Mouse (Mus musculus): ENCODE measurements around the gene Adad2. TPM values are rescaled to one million over a fixed set of nuclear protein-coding genes. Genes with fewer than 3 reads are reported as not detected.

Gene Adad2
- polyA plus RNA-seq, 1 experiment from 2014 or later = 0.24 TPM

DNA sequence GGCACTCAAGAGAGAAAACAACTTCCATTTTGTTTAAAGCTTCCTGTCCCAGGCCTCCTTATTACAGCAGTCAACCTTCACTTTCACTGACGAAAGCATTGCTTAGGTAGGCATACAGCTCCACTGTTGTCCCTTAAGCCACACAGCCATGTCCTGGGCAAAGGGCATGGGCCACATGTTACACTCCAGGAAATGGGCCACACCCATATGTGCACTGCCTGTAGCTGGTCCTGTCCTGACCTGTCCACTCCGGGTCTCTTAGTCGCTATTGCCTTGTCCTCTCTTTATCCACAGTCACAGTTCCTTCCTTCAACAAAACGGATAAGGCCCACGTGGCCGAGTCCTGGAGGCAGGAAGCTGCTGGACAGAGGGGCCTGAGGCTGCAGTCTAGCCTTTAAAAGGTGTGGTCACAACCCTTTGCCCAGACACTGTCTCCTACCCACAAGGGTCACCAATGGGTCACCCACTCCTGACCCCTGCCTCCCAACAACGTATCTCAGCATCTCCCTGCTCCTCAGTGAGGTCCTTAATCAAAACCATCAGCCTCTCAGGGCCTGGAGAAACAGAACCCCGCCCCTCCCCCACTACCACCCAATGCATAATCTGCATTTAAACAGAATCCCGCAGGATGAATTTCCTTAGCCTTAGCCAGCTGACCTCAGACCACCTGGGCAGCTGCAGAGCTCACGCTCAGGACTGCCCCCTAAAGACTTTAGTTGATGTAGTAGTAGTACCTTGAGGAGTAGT is 15.2 kb downstream of the Adad2 start:
- 26% methylated on average over 10 of the region's 10 CpGs for WGBS
- H3K27me3 ChIP-seq = peaks cover 4% of the 10 kb centered on the region; the same call in 1 of the 2 replicates

DNA sequence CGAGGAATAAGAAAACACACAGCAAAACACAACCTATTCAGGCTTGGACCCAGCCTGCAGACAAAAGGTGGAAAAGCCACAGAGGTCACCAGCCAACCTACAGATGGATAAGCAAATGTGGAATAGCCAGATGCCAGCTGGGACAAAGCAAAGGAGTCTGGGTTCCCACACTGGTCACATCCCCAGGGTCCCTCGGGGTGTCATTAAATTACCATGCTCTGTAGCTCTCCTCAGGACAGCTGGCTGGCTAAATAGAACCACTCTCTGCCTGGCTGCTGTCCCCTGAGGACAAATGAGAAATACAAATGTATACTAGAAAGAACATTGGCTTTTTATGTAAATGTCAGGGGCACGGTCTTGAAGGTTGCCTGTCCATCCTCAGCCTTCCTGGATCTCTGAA is 18.3 kb downstream of the Adad2 start:
- H3K9ac ChIP-seq = no peak overlapping the region
- H3K4me2 ChIP-seq (replicated peaks) = no peak overlapping the region
- no peaks in the 10 kb centered on the region for H3K36me3 ChIP-seq
- peaks cover 19% of the 10 kb centered on the region for H3K27me3 ChIP-seq
- H3K4me3 ChIP-seq (replicated peaks) = no peak overlapping the region
- H3K27ac ChIP-seq (replicated peaks) = no peak overlapping the region
- WGBS = 15% methylated on average over 3 of the region's 3 CpGs
- ATAC-seq (ENCODE audit: insufficient number of reproducible peaks, low FRiP score, low TSS enrichment, low read depth) = no peak
- H3K9me3 ChIP-seq (replicated peaks) = no peaks in the 10 kb centered on the region
- peaks cover 18% of the 10 kb centered on the region for H3K4me1 ChIP-seq

More for the DNA sequence above, 15.2 kb downstream of the Adad2 start:
- no peak for ATAC-seq (ENCODE audit: insufficient number of reproducible peaks, low FRiP score, low TSS enrichment, low read depth)
- no peak overlapping the region for H3K9ac ChIP-seq
- no peaks in the 10 kb centered on the region for H3K36me3 ChIP-seq
- H3K4me3 ChIP-seq (replicated peaks) = no peak overlapping the region
- H3K27ac ChIP-seq (replicated peaks) = no peak overlapping the region
- no peak overlapping the region for H3K4me2 ChIP-seq (replicated peaks)
- 0 out of 2 replicates have a peak, but pooled peaks cover 5% of the 10 kb centered on the region for H3K4me1 ChIP-seq
- no peaks in the 10 kb centered on the region for H3K9me3 ChIP-seq (replicated peaks)

DNA sequence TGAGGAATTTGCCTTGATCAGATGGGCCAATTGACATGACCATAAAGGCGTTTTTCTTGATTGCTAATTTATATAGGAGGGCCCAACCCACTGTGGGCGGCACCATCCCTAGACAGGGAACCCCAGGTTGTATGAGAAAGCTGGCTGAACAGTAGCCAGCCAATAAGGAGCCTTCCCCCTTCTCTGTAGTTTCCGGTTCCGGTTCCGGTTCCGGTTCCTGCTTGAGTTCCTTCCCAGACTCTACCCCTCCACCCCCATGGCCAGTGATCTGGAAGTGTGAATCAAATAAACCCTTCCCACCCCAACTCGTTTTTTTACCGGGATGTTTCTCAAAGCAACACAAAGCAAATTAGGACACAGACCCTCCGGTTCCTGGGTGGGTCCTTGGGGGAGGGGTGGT is 19.7 kb downstream of the Adad2 start:
- no peak overlapping the region for H3K4me3 ChIP-seq (replicated peaks)
- no peaks in the 10 kb centered on the region for H3K36me3 ChIP-seq
- no peak overlapping the region for H3K9ac ChIP-seq
- peaks cover 19% of the 10 kb centered on the region for H3K27me3 ChIP-seq
- no peak overlapping the region for H3K4me2 ChIP-seq (replicated peaks)
- no peak for ATAC-seq (ENCODE audit: insufficient number of reproducible peaks, low FRiP score, low TSS enrichment, low read depth)
- H3K4me1 ChIP-seq = peaks cover 20% of the 10 kb centered on the region
- H3K27ac ChIP-seq (replicated peaks) = no peak overlapping the region
- WGBS = 85% methylated on average over 9 of the region's 9 CpGs
- H3K9me3 ChIP-seq (replicated peaks) = no peaks in the 10 kb centered on the region

DNA sequence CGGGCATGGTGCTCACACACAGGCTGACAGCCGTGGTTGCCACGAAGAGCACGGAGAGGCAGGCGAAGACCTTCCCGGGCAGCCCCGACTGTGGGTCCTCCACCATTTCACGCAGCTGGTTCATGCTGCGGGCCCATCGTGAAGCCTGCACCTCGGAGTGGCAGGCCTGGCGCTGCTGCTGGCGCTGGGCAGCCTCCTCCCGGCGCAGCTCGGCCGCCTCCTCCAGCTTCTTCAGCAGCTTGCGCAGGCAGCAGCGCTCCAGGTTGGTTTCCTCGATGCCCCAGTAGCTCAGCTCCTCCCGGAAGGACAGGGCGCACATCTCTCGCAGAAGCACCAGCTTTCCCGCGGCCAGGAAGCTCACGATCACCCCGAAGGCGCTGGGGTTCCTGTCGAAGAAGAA is 20.4 kb downstream of the Adad2 start:
- H3K4me2 ChIP-seq (replicated peaks) = no peak overlapping the region

DNA sequence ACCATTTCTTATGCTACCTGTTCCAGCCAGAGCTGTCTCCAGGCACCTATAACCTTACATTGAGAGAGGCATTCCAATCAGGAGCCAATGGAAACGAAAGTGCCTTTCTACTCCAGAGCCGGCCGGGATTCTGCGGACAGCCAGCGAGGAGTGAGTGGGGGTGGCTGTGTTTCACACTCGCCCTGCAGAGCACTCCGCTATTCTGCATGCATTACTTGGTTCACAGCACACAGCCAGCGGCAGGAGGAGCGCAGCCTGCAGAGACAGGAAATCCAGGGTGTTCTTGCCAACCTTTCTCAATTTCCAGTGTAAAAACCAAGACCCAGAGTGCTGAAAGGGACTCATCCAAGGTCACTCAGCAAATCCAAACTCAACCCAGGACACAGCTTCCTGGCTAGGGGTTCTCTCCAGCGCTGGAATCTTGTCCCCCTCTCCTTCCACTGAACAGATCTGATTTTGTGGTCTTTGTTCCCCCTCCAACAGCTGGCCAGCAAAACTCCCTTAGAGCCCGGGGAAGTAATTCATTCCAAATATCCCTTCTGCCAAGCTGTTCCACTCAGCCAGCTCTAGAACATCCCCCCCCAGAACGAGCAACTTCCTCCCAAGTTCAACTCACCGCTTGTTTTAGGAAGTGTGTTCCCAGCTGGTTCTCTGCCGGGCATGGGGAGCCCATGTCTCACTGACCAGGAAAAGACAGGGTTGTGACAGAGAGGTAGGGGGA is 22.2 kb downstream of the Adad2 start:
- Histone ChIP-seq H3K27me3 (peaks cover 19% of the 10 kb centered on the region), H3K27ac (replicated peaks) (peak overlapping the region; percentile 74), H3K9me3 (replicated peaks) (no peaks in the 10 kb centered on the region), H3K9ac (no peak overlapping the region), H3K4me1 (peaks cover 15% of the 10 kb centered on the region), H3K36me3 (no peaks in the 10 kb centered on the region), H3K4me2 (replicated peaks) (peak overlapping the region; percentile 28; the same call in 1 of the 2 replicates), H3K4me3 (replicated peaks) (no peak overlapping the region)
- WGBS = 25% methylated on average over 14 of the region's 14 CpGs
- ATAC-seq (ENCODE audit: insufficient number of reproducible peaks, low FRiP score, low TSS enrichment, low read depth) = no peak

More for the DNA sequence above, 20.4 kb downstream of the Adad2 start:
- WGBS = 46% methylated on average over 29 of the region's 29 CpGs
- Histone ChIP-seq H3K9me3 (replicated peaks) (no peaks in the 10 kb centered on the region), H3K4me3 (replicated peaks) (no peak overlapping the region), H3K36me3 (no peaks in the 10 kb centered on the region), H3K4me1 (peaks cover 16% of the 10 kb centered on the region), H3K27me3 (peaks cover 19% of the 10 kb centered on the region), H3K9ac (no peak overlapping the region), H3K27ac (replicated peaks) (no peak overlapping the region)
- no peak for ATAC-seq (ENCODE audit: insufficient number of reproducible peaks, low FRiP score, low TSS enrichment, low read depth)

DNA sequence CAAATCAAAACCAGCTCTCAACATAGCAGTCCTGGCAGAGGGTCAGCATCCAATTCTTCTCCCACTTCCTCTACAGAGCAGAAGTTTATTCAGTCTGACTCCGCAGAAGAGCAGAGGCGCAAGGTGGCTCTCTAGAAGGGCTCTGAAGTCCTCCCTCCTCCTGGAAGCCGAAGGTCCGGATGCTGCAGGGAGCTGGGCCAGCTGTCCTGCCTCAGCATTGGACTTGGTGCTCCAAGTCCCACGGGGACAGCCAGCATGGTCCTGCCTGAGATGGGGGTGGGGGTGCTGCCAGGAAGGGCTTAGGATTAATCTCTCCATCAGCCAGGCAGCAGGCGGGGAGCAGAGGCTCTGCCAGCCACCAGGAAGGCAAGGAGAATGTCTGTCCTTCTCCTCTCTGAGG is 22.8 kb downstream of the Adad2 start, which contains the start of gene Kcng4:
Kcng4 (minus strand) TSS at position 303 of the 400 bp plus-strand sequence.
- no peaks in the 10 kb centered on the region for H3K36me3 ChIP-seq
- 20% methylated on average over 6 of the region's 6 CpGs for whole genome bisulfite sequencing
- peaks cover 15% of the 10 kb centered on the region for H3K4me1 ChIP-seq
- peak within 1 kb of the TSS; percentile 28 for H3K4me2 ChIP-seq (replicated peaks)
- H3K4me3 ChIP-seq (replicated peaks) = no peak within 1 kb of the TSS
- no peaks in the 10 kb centered on the region for H3K9me3 ChIP-seq (replicated peaks)
- peaks cover 19% of the 10 kb centered on the region for H3K27me3 ChIP-seq
- H3K9ac ChIP-seq = no peak within 1 kb of the TSS
- ATAC-seq (ENCODE audit: insufficient number of reproducible peaks, low FRiP score, low TSS enrichment, low read depth) = no peak
- H3K27ac ChIP-seq (replicated peaks) = peak within 1 kb of the TSS; percentile 74

DNA sequence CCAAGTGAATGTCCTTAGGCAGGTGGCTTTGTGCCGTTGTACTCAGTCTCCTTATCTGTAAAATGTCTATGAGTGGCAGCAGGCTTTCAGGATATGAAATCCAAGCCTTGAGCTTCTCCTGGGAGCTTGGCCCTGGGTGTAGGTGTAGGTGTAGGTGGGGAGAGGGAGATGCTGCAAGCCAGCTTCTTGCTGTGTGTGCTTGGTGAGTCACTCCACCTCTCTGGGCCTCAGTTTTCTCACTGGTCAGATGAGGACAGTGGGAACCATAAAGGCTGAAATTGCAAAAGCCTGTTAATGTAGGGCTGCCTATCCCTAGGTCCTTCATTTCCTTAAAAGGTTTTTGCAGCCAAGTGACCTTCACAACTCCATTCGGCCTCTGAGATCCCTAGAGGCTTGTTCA is 23.4 kb downstream of the Adad2 start:
- ATAC-seq (ENCODE audit: insufficient number of reproducible peaks, low FRiP score, low TSS enrichment, low read depth) = no peak
- Histone ChIP-seq H3K27ac (replicated peaks) (peak overlapping the region; percentile 74), H3K4me1 (peaks cover 15% of the 10 kb centered on the region), H3K9ac (no peak overlapping the region), H3K4me2 (replicated peaks) (no peak overlapping the region), H3K27me3 (peaks cover 19% of the 10 kb centered on the region), H3K36me3 (no peaks in the 10 kb centered on the region), H3K9me3 (replicated peaks) (no peaks in the 10 kb centered on the region), H3K4me3 (replicated peaks) (no peak overlapping the region)
- 63% methylated on average over 2 of the region's 2 CpGs for WGBS

DNA sequence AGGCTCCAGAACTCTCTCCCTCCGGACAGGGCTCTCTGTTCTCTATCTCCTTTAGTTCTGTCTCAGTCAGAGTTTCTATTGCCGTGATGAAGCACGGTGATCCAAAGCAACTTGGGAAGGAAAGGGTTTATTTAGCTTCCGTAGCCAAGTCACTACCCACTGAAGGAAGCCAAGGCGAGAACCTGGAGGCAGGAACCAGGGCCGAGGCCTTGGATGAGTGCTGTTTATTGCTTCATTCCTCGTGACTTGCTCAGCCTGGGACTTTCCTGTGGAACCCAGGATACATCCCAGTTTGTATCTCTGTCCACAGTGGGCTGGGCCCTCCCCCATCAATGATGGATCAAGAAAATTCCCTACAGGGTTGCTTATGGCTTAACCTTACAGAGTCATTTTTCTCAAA is 24.2 kb downstream of the Adad2 start:
- Histone ChIP-seq H3K4me1 (peaks cover 15% of the 10 kb centered on the region), H3K36me3 (no peaks in the 10 kb centered on the region), H3K9me3 (replicated peaks) (no peaks in the 10 kb centered on the region), H3K9ac (no peak overlapping the region), H3K27me3 (peaks cover 19% of the 10 kb centered on the region), H3K4me2 (replicated peaks) (no peak overlapping the region), H3K4me3 (replicated peaks) (no peak overlapping the region), H3K27ac (replicated peaks) (no peak overlapping the region)
- no peak for ATAC-seq (ENCODE audit: insufficient number of reproducible peaks, low FRiP score, low TSS enrichment, low read depth)
- 60% methylated on average over 7 of the region's 7 CpGs for WGBS

DNA sequence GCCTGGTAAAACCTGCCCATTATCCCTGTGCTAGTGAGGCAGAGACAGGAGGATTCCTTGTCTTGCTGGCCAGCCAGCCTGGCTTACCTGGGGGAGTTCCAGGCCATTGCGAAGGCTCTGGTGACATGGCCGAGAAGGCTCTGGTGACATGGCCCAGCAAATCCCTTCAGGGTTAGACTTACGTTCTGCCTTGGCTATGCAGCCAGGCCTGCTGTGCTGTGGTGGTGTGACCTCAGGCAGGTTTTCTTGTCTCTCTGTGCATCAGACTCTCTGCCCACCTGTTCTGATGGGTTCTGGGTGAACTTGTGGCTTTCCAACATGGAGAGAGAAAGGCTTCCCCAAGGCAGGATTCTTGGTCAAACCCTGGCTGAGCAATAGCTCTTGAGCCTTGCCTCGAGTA is 24.8 kb downstream of the Adad2 start:
- Histone ChIP-seq H3K27me3 (peaks cover 19% of the 10 kb centered on the region), H3K27ac (replicated peaks) (no peak overlapping the region), H3K4me1 (peaks cover 15% of the 10 kb centered on the region), H3K4me2 (replicated peaks) (no peak overlapping the region), H3K4me3 (replicated peaks) (no peak overlapping the region), H3K9ac (no peak overlapping the region), H3K9me3 (replicated peaks) (no peaks in the 10 kb centered on the region), H3K36me3 (no peaks in the 10 kb centered on the region)
- 76% methylated on average over 4 of the region's 4 CpGs for WGBS
- ATAC-seq (ENCODE audit: insufficient number of reproducible peaks, low FRiP score, low TSS enrichment, low read depth) = no peak

DNA sequence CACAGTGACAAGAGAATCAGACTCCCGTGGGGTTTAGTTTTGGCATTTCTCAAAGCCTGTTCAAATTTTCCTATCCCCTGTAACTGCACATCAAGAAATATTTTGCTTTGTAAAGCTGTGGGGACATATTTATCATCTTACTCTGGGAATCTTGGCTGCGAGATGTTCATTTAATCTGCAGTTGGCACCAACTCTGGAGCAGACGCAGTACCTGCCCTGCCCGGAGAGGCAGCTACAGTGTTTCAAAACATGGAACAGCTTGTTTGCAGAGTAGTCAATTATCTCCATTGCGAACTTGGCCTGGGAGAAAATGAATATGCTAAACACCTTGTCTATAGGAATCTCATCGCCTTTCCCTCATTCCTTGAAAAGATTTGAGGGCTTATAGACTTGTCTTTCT is 25.7 kb downstream of the Adad2 start:
- WGBS = 53% methylated on average over 6 of the region's 6 CpGs
- no peak overlapping the region for H3K9ac ChIP-seq
- no peak overlapping the region for H3K4me2 ChIP-seq (replicated peaks)
- no peaks in the 10 kb centered on the region for H3K9me3 ChIP-seq (replicated peaks)
- no peak overlapping the region for H3K27ac ChIP-seq (replicated peaks)
- no peak for ATAC-seq (ENCODE audit: insufficient number of reproducible peaks, low FRiP score, low TSS enrichment, low read depth)
- H3K27me3 ChIP-seq = peaks cover 11% of the 10 kb centered on the region
- no peak overlapping the region for H3K4me3 ChIP-seq (replicated peaks)
- H3K4me1 ChIP-seq = peaks cover 15% of the 10 kb centered on the region
- no peaks in the 10 kb centered on the region for H3K36me3 ChIP-seq

DNA sequence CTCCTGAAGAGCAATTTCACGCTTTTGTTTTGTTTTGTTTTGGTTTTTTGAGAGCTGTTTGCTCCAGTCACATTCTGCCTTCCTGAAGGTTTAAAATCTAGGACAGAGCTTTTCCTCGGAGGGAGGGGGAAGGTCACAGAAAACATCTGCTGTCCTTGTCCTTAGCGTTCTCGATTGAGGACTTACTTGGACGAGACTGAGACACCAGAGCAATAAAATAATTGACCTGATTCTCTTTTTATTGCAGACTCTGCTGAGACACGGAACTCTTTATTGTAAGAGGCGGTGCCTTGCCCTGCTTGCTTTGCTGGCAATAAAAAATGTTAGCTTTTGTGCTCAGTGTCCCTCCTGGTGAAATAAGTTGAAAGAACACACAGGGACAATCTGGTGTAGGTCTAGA is 27.3 kb downstream of the Adad2 start:
- Histone ChIP-seq H3K4me3 (replicated peaks) (no peak overlapping the region), H3K27me3 (no peaks in the 10 kb centered on the region; the same call in none of the 2 replicates), H3K4me1 (peaks cover 8% of the 10 kb centered on the region), H3K27ac (replicated peaks) (no peak overlapping the region), H3K9me3 (replicated peaks) (no peaks in the 10 kb centered on the region), H3K9ac (no peak overlapping the region), H3K4me2 (replicated peaks) (no peak overlapping the region), H3K36me3 (no peaks in the 10 kb centered on the region)
- ATAC-seq (ENCODE audit: insufficient number of reproducible peaks, low FRiP score, low TSS enrichment, low read depth) = no peak
- 50% methylated on average over 7 of the region's 7 CpGs for WGBS
